Mouse (Mus musculus): ENCODE measurements around the gene Xpnpep3. TPM values are rescaled to one million over a fixed set of nuclear protein-coding genes. Genes with fewer than 3 reads are reported as not detected.
A peak's percentile ranks its signal among the peaks of the same experiment; 100 is the strongest.

Gene Xpnpep3
- polyA plus RNA-seq, 1 experiment from 2014 or later = 8.7 TPM

DNA sequence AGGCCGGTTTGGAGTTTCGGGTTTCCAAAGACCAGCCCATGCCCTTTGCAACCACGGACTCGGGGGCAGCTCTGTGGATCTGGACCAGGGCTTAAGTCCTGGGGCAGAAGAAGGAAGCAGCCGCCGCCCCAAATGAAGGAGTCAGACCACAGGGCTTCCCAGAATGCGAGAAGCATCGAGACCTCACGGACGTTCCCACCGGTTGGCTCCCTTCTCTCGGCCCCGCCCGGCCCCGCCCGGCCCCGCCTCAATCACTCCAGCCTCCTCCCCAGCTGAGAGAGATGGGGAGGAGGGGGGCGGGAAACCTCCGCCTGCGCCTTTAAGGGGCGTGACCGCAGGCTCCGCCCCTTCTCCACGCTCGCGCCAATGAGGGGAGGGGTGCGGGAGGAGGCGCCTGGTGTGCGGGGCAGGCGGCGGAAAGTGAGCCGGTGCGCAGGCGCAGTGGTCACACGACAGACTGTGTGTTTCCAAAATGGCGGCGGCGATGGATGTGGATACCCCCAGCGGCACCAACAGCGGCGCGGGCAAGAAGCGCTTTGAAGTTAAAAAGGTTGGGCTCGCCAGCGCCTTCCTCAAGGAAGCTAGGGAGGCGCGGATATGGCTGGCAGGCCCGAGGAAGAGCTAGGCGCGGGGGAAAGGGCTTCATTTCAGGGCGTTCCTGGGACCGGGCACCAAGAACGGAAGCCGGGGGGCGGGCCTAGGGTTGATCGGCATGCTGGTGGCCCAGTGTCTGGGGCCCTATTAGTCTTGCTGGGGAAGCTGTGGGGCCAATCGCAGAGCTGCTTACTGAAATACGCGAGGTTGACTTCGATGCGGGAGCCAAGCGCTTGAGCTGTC lies 66.2 kb downstream of the Xpnpep3 start, which contains the start of gene Rbx1:
Gene Rbx1 (plus strand): TSS at position 396 of the 837 bp plus-strand sequence.
- peak; percentile 98 for ATAC-seq (replicated peaks; ENCODE audit: low FRiP score, low read depth)
- Histone ChIP-seq H3K27me3 (ENCODE audit: insufficient read depth, low read length) (no peaks in the 10 kb centered on the region), H3K4me1 (replicated peaks; ENCODE audit: insufficient read depth, low read length) (no peaks in the 10 kb centered on the region), H3K9me3 (replicated peaks; ENCODE audit: low read length) (no peaks in the 10 kb centered on the region), H3K9ac (ENCODE audit: low read depth, low read length) (peak within 1 kb of the TSS; percentile 80), H3K27ac (peak within 1 kb of the TSS; percentile 91), H3K36me3 (ENCODE audit: insufficient read depth, low read length) (0 out of 2 replicates have a peak, but pooled peaks cover 8% of the 10 kb centered on the region), H3K4me2 (ENCODE audit: low read length) (peak within 1 kb of the TSS; percentile 74), H3K4me3 (replicated peaks; ENCODE audit: low read depth, low read length) (peak within 1 kb of the TSS; percentile 66)
- DNase-seq (ENCODE audit: low spot score) = peak; percentile 99
- TF ChIP-seq CTCF (IDR thresholded peaks at IDR 0.05; ENCODE audit: low read depth) = no peak
- under 1% methylated on average over 62 of the region's 62 CpGs for WGBS

DNA sequence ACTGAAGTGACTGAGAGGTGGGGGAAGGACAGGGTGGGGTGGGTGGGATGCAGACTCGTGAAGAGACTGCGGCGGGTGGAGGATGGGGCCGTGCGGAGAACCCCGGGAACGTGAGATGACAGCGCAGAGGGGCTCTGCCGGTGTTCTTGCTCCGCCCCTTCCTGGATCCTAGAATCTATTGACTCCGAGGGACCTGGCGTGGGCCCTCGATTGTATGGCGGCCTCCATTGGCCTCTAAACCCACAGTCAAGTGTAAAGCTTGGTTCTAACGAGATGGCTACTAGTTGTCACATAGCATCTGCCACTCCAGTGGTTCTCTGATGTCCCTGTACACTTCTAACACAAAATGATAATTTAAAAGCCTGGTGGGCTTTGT lies 66.8 kb downstream of the Xpnpep3 start:
- no peak for TF ChIP-seq CTCF (IDR thresholded peaks at IDR 0.05; ENCODE audit: low read depth)
- ATAC-seq (replicated peaks; ENCODE audit: low FRiP score, low read depth) = no peak
- Histone ChIP-seq H3K9ac (ENCODE audit: low read depth, low read length) (peak overlapping the region; percentile 72), H3K27me3 (ENCODE audit: insufficient read depth, low read length) (no peaks in the 10 kb centered on the region), H3K4me3 (replicated peaks; ENCODE audit: low read depth, low read length) (peak overlapping the region; percentile 66), H3K4me1 (replicated peaks; ENCODE audit: insufficient read depth, low read length) (no peaks in the 10 kb centered on the region), H3K36me3 (ENCODE audit: insufficient read depth, low read length) (peaks cover 14% of the 10 kb centered on the region; the same call in 1 of the 2 replicates), H3K27ac (peak overlapping the region; percentile 91), H3K4me2 (ENCODE audit: low read length) (peak overlapping the region; percentile 74), H3K9me3 (replicated peaks; ENCODE audit: low read length) (no peaks in the 10 kb centered on the region)
- under 1% methylated on average over 15 of the region's 15 CpGs for WGBS
- no peak for DNase-seq (ENCODE audit: low spot score)

DNA sequence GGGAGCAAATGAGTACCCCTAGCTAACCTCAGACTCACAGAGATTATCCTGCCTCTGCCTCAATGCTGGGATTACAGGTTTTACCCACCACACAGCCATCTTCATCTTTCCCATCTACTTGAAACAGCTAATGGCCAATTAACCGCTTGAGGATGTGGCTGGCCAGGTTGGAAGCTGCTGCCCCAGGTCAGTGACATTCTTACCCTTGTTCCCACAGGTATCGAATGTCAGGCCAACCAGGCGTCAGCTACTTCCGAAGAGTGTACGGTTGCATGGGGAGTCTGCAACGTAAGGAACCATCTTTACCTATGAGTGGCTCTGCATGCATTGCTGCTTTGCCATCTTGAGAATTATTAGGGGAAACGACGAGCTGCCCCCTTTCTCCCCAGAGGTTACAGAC lies 70.8 kb downstream of the Xpnpep3 start:
- ATAC-seq (replicated peaks; ENCODE audit: low FRiP score, low read depth) (no peak), DNase-seq (ENCODE audit: low spot score) (no peak)
- no peak for TF ChIP-seq CTCF (IDR thresholded peaks at IDR 0.05; ENCODE audit: low read depth)
- Histone ChIP-seq H3K4me2 (ENCODE audit: low read length) (no peak overlapping the region), H3K27ac (no peak overlapping the region), H3K4me1 (replicated peaks; ENCODE audit: insufficient read depth, low read length) (no peaks in the 10 kb centered on the region), H3K4me3 (replicated peaks; ENCODE audit: low read depth, low read length) (no peak overlapping the region), H3K9ac (ENCODE audit: low read depth, low read length) (no peak overlapping the region), H3K9me3 (replicated peaks; ENCODE audit: low read length) (no peaks in the 10 kb centered on the region), H3K36me3 (ENCODE audit: insufficient read depth, low read length) (peaks cover 47% of the 10 kb centered on the region; the same call in 1 of the 2 replicates), H3K27me3 (ENCODE audit: insufficient read depth, low read length) (no peaks in the 10 kb centered on the region)
- 48% methylated on average over 8 of the region's 8 CpGs for WGBS

- DNase-seq (ENCODE audit: low spot score) (no peak), ATAC-seq (replicated peaks; ENCODE audit: low FRiP score, low read depth) (no peak)
- Histone ChIP-seq H3K4me3 (replicated peaks; ENCODE audit: low read depth, low read length) (no peak overlapping the region), H3K4me2 (ENCODE audit: low read length) (no peak overlapping the region), H3K9me3 (replicated peaks; ENCODE audit: low read length) (no peaks in the 10 kb centered on the region), H3K9ac (ENCODE audit: low read depth, low read length) (no peak overlapping the region), H3K4me1 (replicated peaks; ENCODE audit: insufficient read depth, low read length) (no peaks in the 10 kb centered on the region), H3K27me3 (ENCODE audit: insufficient read depth, low read length) (no peaks in the 10 kb centered on the region), H3K36me3 (ENCODE audit: insufficient read depth, low read length) (peaks cover 47% of the 10 kb centered on the region; the same call in 1 of the 2 replicates), H3K27ac (no peak overlapping the region)
- TF ChIP-seq CTCF (IDR thresholded peaks at IDR 0.05; ENCODE audit: low read depth) = no peak
- 92% methylated on average over 5 of the region's 5 CpGs for WGBS
These were observed 72.3 kb downstream of the Xpnpep3 start for GRCm38 (mm10) chr15:81472256-81472655.

- ATAC-seq (replicated peaks; ENCODE audit: low FRiP score, low read depth) (no peak), DNase-seq (ENCODE audit: low spot score) (peak; percentile 59)
- Histone ChIP-seq H3K36me3 (ENCODE audit: insufficient read depth, low read length) (peaks cover 44% of the 10 kb centered on the region; the same call in 1 of the 2 replicates), H3K27me3 (ENCODE audit: insufficient read depth, low read length) (no peaks in the 10 kb centered on the region), H3K9ac (ENCODE audit: low read depth, low read length) (no peak overlapping the region), H3K4me1 (replicated peaks; ENCODE audit: insufficient read depth, low read length) (no peaks in the 10 kb centered on the region), H3K27ac (no peak overlapping the region), H3K4me3 (replicated peaks; ENCODE audit: low read depth, low read length) (no peak overlapping the region), H3K4me2 (ENCODE audit: low read length) (no peak overlapping the region), H3K9me3 (replicated peaks; ENCODE audit: low read length) (no peaks in the 10 kb centered on the region)
- TF ChIP-seq CTCF (IDR thresholded peaks at IDR 0.05; ENCODE audit: low read depth) = peak; percentile 64
- WGBS = 43% methylated on average over 3 of the region's 3 CpGs
These were observed 75.7 kb downstream of the Xpnpep3 start for GRCm38 (mm10) chr15:81475654-81476053.

DNA sequence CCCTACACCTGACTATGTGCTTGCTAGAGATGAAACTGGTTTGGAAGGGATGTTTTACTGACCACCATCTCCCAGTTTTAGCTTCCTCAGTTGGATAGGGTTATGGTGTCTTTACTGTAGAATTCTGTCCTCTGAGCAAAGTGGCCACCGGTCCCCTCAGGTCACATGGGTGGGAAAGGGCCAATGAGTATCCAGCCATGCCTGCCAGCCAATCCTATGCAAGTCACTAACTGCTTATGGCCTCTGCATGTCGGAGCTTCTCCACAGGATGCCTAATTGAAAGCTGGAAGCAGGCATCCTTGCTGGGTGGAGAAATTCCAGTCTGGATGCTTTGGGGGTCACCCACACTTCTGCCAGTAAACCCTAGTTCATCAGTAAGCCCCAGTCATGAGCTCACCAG lies 76.7 kb downstream of the Xpnpep3 start:
- Histone ChIP-seq H3K4me1 (replicated peaks; ENCODE audit: insufficient read depth, low read length) (no peaks in the 10 kb centered on the region), H3K4me2 (ENCODE audit: low read length) (no peak overlapping the region), H3K27ac (no peak overlapping the region), H3K4me3 (replicated peaks; ENCODE audit: low read depth, low read length) (no peak overlapping the region), H3K9ac (ENCODE audit: low read depth, low read length) (no peak overlapping the region), H3K36me3 (ENCODE audit: insufficient read depth, low read length) (peaks cover 34% of the 10 kb centered on the region; the same call in 1 of the 2 replicates), H3K27me3 (ENCODE audit: insufficient read depth, low read length) (no peaks in the 10 kb centered on the region), H3K9me3 (replicated peaks; ENCODE audit: low read length) (no peaks in the 10 kb centered on the region)
- 2% methylated on average over 2 of the region's 2 CpGs for WGBS
- ATAC-seq (replicated peaks; ENCODE audit: low FRiP score, low read depth) (no peak), DNase-seq (ENCODE audit: low spot score) (no peak)
- no peak for TF ChIP-seq CTCF (IDR thresholded peaks at IDR 0.05; ENCODE audit: low read depth)

Measured in kidney, postnatal 0 days (tissue).